Mouse (Mus musculus) adrenal gland, adult 2 months (tissue): ENCODE measurements around the gene Smagp. TPM values are rescaled to one million over a fixed set of nuclear protein-coding genes. Genes with fewer than 3 reads are reported as not detected.
"Not testable (repeated sequence)": the region's sequence is repeated elsewhere in the genome, so short reads cannot be mapped to it uniquely, and the experiment has no call there.

Source experiments
- DNase-seq: peaks from one replicate; pipeline ENCODE4 v3.0.0; 2021
- polyA plus RNA-seq: library from polyadenylated mRNA; depleted of rRNA; stranded (reverse); fragments of >200 nt; gene quantifications from 2 replicates; pipeline ENCODE4 v1.2.3, GENCODE M21; 2012
- total RNA-seq, 2 experiments: library from RNA; stranded (reverse); gene quantifications; 2 replicates each; pipeline ENCODE4 v1.2.3; 2021

Gene Smagp
- total and polyA plus RNA-seq, 3 experiments = 35.1 to 44.2 (median 41.7) TPM

- DNase-seq = no peak
Measured at GRCm38 (mm10) chr15:100627287-100627686, 9.5 kb downstream of the Smagp start.

- DNase-seq = peak; percentile 67
Measured at GRCm38 (mm10) chr15:100624435-100624834, 12.3 kb downstream of the Smagp start.

- DNase-seq = no peak
Measured at GRCm38 (mm10) chr15:100623754-100624153, 13.0 kb downstream of the Smagp start.

- no peak for DNase-seq
Measured at GRCm38 (mm10) chr15:100622164-100622563, 14.6 kb downstream of the Smagp start.

- peak; percentile 77 for DNase-seq
Measured at GRCm38 (mm10) chr15:100621671-100622070, 15.1 kb downstream of the Smagp start.

GRCm38 (mm10) chr15:100619200-100619599, 17.5 kb downstream of the Smagp start:
- DNase-seq = peak; percentile 29

- DNase-seq = no peak
Measured at GRCm38 (mm10) chr15:100616221-100616620, 20.5 kb downstream of the Smagp start.

GRCm38 (mm10) chr15:100615825-100616220, 20.9 kb downstream of the Smagp start:
- DNase-seq = peak; percentile 93

- peak; percentile 99 for DNase-seq
Measured at GRCm38 (mm10) chr15:100614996-100615824, 21.5 kb downstream of the Smagp start, which contains the start of gene Dazap2. Gene Dazap2 (plus strand): TSS chr15:100615349.

GRCm38 (mm10) chr15:100614218-100614995, 22.3 kb downstream of the Smagp start:
- DNase-seq = no peak

- peak; percentile 86 for DNase-seq
Measured at GRCm38 (mm10) chr15:100613584-100613983, 23.2 kb downstream of the Smagp start.

GRCm38 (mm10) chr15:100612432-100612831, 24.3 kb downstream of the Smagp start:
- DNase-seq = no peak

- DNase-seq = no peak
Measured at GRCm38 (mm10) chr15:100611951-100612350, 24.8 kb downstream of the Smagp start.

- DNase-seq = not testable (repeated sequence)
Measured at GRCm38 (mm10) chr15:100606677-100607076, 30.1 kb downstream of the Smagp start.

- no peak for DNase-seq
Measured at GRCm38 (mm10) chr15:100601669-100602068, 35.1 kb downstream of the Smagp start.

GRCm38 (mm10) chr15:100600696-100601272, 36.0 kb downstream of the Smagp start:
- no peak for DNase-seq

- peak; percentile 87 for DNase-seq
Measured at GRCm38 (mm10) chr15:100600047-100600695, 36.6 kb downstream of the Smagp start.

- DNase-seq = peak; percentile 74
Measured at GRCm38 (mm10) chr15:100599276-100600046, 37.3 kb downstream of the Smagp start, which contains the start of gene Pou6f1. Gene Pou6f1 (minus strand): TSS chr15:100599984.

- DNase-seq = peak; percentile 68
Measured at GRCm38 (mm10) chr15:100598883-100599275, 37.9 kb downstream of the Smagp start.

- DNase-seq = no peak
Measured at GRCm38 (mm10) chr15:100598287-100598882, 38.4 kb downstream of the Smagp start.

GRCm38 (mm10) chr15:100592817-100593216, 43.9 kb downstream of the Smagp start:
- DNase-seq = no peak
